Mouse (Mus musculus) thymus, postnatal 36 days (tissue): Measurements from ENCODE around the gene 2010109A12Rik.

Source experiments
- DNase-seq, 2 experiments: peaks; one replicate each; pipeline ENCODE4 v3.0.0; 2022; ENCODE audit warnings: mixed read lengths in 2 of 2

The 2010109A12Rik gene

DNA sequence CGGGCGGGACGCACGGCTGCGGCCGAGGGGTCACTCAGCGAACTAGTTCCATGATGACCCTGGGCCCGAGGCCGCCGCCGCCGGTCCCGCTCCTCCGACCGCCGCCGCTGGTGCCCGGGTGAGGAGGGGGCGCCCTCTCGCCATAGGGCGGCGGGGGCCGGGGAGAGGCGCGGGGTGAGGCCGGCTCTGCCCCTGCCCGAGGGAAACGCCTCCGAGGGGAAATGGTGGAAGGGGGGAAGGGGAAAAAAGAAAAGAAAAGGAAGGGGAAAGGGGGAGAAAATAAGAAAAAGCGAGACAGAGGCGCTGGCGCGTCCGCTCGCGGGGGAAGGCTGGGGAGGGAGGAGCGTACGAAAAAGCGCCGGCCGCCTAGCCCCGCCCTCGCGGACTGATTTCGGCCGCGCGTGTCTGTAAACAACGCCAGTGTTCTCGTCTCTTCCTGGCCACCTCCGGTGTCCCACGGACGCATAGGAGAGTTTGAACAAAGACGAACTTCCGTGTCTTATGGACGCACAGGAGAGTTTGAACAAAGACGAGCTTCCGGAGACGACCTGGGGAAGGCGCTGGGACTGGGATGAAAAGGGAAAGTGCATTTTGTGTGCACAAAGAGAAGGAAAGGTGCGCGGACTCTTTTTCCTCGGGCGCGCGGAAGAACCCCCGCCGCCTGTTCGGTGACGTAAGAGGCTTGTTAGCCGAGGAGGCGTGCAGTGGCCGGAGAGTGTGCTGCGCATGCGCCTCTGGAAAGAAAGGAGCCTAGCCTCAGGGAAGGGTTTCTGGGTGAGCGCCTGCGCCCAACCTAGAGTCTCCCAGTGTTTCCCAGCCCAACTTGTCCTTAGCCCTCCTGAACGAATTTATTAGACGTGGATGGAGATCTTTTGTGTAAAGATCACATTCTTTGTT lies at the start of gene 2010109A12Rik, which contains the start of gene Ccni:
TSS of gene 2010109A12Rik (plus strand) at position 410 of the 897 bp plus-strand sequence.
TSS of gene Ccni (minus strand) at position 387 of the 897 bp plus-strand sequence.
- DNase-seq: peak; percentile 95

DNA sequence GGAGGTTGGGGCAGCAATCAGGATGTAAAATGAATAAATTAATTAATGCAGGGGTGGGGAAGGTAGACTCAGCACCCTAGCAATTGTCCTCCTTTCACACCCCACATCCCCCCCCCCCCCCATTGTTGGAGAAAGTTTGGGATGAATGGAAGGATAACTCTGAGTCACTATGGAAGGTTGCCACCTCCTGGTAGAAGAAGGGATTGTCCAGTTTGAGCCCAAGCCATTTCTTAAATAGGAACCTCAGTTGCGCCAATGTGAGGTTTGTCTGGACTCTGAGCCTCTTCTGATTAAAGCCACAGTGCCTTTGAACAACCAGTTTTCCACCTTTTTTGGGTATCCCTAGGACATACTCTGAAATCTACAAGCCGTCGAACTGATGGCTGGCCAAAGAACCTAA lies 42.8 kb upstream of the 2010109A12Rik start:
- DNase-seq: no peak

DNA sequence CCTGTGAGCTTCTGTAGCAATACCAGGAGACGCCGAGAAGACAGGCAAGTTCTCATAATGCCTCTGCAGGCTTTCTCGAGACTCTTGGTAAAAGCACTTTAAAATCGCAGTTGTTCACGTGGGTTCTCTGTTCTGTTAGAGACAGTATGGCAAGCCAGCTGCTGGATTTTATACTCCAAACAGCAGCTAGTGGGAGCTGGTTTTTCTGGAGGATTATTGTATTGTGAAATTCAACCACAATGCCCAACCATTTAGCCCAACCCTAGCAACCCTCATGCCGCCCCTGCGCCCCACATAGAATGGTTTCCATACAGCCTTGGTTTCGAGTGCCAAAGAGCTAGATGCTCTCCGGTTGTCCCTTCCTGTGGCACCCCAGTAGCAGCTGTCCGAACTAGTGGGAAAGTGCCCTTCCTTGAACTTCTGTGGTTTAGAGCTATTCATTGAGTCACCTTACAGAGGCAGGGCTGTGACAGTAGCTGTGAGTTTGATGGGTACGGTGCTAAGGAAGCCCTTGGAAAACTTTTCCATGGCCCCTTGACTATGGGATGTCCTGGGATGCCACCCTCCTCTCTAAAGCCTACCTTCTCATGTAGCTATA lies 38.3 kb upstream of the 2010109A12Rik start:
- no peak for DNase-seq

DNA sequence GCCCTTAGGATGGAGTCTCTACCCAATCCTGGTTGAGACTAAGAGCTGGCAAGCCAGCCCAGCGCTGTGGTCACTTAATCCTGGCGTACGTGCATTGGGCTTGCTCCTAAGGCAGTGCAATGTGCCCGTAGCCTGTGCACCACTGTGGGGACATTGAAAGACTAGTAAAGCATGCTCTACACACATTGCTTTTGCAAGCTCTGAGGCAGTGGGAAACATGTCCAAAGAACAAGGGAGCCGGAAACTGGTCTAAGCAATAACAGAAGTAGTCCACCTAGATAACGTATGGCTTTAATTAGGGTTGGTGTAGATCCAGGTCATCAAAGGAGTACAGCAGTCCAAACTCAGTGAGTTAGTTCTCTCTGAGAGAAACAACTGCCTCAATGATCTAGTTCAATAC lies 37.7 kb upstream of the 2010109A12Rik start:
- no peak for DNase-seq

DNA sequence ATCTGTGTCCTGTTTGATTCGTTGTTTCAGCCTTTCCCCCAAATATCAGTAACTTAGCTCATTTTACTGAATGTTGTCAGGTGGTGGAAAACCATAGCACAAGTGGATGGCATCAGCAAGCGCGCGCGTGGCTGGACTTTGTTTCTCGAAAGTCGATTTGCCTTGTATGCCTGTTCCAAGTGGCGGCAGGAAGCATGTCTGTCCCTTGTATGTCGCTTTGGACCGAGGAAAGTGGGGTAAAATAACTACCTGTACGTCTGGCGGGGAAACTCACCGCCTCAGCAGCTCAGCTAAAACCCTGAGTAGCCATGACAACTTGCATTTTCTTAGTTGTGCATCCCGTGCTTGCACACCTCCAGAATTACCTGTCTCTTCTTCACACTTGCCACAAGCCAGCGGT lies 34.9 kb upstream of the 2010109A12Rik start:
- DNase-seq: no peak

DNA sequence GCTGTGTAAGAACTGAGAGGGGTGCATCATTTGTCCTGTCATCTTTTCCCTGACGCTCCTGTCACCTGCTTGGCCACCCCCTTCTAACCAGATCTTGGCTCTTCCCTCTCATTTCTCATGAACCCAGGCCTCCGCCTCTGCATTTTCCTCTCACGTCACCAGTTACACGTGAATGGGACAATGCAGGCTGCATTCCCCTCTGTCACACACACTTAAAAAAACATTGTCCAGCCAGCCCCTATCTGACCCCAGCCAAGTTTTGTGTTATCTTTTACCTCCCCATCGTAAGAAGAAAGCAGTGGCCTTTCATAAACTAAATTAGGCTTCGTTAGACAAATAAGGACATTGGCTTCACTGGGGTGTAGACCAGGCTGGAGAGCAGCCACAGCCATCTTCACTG lies 33.8 kb upstream of the 2010109A12Rik start:
- no peak for DNase-seq

DNA sequence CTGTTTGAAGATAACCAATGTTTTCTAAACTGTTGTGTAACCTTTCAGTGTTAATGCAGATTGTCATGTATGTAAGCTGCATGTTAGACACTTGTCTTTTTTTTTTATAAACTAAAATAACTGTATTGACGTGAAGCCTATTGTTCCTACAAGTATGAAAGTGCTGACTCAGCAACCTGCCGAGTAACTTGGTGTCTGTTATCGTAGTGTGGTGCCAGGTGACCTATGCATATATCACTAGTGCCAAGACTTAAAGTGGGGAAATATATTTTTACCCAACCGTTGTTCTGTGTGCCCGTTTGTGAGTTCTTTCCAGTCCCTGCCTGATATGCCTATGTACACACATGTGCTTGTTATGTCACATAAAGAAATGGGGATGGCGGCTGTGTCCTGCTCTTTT lies 31.6 kb upstream of the 2010109A12Rik start:
- DNase-seq: no peak

DNA sequence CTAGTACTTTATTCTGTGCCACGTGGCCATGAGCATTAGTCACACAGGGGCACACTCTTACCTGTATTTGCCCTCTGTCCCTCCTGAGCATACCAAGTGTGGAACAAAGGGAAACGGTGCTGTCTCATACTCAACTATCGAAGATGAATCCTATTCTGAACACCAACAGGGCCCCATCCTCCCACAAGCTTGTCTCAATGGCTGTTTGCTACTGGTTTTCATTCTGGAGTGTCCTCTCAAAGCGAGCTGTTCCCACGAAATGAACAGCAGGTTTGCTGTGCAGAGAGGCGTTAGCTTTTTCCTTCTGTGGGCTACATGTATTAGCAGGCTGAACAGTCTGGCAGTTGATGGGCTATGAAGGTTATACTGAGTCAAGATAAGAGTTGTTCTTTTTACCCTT lies 27.7 kb upstream of the 2010109A12Rik start:
- DNase-seq: no peak

DNA sequence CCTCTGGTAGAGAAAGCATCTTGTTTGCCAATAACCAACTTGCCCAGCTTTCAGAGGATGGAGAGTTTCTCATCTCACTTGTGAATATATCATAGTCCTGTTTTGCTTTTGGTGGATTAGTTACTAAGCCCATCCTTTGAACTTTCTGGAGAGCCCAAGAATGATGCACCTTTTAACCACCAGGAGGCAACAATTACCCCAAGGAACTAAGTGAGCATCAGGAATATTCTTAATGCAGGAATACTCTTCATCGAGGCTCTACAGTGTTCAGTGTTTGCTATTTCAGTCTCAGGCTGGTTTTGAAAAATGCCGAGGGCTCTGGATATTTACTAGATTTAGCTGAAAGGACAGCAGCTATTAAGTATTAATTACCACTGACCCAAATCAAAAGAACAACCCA lies 26.1 kb upstream of the 2010109A12Rik start:
- DNase-seq: no peak

DNA sequence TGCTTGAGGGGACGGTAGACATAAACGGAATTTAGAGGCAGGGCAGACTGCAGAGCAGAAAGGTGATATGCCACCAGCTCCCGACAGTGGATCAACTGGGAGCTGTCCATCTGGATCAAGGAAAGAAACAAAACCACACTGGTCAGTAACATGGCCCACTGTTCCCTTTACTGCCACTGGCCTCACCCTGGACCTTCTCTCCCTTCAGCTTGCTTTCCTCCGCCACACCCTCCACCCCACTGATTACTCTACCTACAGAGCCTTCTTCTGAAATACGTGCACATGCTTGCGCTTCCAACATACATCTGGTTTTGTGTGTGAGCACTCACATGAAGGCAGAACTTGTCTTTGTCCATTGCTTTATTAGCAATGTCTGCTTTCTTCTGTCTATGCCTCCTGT lies 23.0 kb upstream of the 2010109A12Rik start:
- DNase-seq: no peak

DNA sequence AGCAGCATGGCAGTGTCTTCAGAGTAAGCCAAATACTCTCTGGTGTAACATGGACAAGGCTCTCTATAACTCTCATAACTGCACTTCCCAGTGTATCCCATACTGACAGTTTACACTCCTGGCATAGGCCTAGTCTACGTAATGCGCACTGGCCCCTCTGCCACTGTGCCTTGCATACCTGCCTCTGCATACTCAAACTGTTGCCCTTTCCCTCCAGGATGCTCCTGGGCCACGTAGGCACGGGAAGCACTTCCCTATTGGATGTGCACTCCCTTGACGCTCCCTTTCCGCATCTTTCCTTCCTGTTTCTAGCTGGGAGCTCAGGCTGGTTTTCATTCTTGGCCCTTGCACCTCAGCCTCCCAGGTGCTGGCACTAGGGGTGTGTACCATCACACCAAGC lies 21.8 kb upstream of the 2010109A12Rik start:
- no peak for DNase-seq

DNA sequence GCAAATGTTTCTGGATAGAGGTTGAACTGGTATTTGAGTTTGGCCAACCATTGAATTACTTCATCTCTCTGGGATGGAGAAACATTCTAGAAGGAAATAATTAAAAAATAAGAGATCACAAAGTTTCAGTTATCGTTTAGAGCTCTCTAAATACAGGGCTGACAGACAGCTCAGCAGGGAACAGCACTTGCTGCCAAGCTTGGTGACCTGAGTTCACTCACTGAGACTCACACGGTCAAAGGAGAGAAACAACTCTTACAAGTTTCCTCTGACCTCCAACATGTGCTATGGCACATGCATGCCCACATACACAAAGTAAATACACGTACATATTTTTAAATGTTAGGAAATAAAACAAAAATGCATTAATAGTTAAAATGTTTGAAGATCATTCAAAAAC lies 16.7 kb upstream of the 2010109A12Rik start:
- no peak for DNase-seq

DNA sequence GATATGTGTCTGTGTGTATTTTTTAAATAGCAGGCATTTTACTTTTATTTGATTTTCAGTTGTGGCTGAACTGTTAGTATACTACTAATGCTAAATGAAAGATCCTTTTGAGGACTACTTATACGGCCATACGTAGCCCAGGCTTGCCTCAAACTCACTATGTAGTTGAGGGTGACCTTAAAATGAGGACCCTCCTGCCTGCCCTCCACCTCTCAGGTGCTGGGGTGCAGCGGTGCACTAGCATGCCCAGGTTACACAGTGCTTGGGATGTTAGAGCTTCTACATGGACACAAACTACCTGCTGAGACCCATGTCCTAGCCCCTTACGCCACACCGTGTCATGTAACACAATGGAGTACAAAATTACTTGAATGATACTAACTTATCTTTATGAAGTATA lies 15.9 kb upstream of the 2010109A12Rik start:
- no peak for DNase-seq

DNA sequence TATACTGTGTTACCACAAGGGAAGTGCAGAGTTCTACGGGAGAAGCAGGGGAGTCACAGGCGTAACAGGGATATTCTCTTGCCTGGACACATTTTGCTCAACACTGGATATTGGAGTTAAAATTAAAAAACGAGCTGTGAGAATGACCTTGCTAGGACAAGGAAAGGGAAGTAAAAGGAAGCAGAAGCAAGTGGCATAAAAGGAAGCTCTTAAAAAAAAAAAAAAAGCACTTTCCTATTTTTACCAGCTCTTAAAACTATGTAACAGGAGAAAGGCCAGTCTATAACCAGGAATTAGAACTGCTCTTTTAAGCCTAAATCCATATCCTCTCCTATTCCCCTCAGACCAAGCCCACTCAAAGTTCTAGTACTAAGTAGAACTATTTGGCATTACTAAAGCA lies 8.1 kb upstream of the 2010109A12Rik start:
- no peak for DNase-seq

DNA sequence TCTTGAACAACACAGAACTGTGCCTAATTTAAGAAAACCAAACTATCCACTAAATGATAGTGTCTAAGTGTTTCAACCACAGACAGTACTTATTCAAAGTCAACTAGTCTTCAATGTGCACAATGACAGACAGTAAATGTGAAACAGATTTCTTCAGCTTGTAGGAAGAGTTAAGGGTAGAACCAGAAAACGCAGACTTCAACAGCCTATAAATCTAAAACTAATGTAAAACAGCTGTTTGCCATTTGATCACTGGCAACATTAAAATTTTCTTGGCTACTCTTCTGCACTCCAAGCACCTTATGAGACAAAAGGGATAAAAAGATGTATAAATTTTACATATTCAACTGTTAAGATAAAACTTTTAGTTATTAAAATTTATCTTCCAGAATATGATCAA lies 5.1 kb upstream of the 2010109A12Rik start:
- no peak for DNase-seq

DNA sequence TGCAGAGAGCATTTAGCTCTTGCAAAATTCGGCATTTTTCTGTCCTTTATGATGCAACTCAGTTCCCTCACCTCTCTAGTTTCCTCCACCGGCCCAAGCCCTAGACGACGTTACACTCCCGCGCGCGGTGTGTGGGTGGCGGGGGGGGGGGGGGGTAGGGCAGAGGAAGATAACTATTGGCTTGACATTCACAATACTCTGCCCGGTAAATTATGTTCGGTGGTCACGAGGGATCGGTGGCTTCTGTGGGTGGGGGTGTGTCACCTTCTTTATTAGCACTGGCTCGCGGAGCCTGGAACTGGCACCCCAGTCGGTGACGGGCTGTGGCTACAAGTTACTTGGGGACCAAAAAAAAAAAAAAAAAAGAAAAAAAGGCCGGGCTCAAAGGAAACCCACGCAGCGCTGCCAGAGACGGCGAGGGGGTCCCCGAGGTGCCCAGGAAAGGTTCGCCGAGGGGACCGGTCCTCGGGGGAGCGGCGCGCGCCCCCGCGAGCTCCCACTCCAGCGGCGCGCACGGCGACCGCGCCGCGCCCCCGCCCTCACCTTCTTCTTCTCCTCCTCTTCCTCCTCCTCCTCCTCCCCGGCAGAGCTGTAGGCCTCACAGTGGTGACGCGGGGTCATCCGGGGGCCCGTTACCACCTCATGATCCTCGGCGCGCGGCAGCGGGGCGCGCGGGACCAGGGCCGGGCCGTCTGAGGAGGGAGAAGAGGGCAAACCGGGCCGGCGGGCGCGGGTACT lies 778 bp upstream of the 2010109A12Rik start:
- peak; percentile 75 to 86 for DNase-seq

DNA sequence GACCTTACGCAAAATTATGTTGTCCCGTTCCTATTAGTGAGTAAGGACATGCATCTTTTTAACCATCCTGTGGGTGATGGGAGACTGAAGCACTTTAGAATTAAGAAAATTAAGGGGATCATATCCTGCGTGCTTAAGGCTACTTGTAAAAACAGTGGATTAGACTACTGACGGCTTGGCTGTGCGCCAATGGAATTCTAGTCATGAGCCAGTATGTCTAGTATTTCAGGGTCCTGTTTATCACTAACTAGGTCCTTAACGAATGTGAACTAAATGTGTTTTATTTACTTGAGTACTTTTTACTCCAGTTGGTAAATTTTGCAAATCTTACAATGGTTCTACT lies 659 bp downstream of the 2010109A12Rik start:
- no peak for DNase-seq

DNA sequence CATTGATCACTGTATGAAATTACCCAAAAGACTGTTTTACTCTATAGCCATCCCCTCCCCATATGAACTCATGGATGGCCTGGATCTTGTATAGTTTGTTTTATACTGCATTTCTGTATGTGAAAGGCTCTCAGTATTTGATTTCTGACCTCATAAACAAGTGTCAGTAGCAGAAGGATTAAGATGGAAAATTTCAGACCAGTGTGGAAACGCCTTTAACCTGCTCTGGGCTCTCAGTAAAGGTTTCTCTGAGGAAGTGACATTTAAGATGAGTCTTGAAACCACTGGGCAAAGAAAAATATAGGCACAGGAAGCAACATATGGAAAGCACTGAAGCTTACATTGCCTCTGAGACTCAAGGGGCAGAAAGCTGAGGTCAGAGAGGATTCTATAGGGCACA lies 1.2 kb downstream of the 2010109A12Rik start:
- no peak for DNase-seq

DNA sequence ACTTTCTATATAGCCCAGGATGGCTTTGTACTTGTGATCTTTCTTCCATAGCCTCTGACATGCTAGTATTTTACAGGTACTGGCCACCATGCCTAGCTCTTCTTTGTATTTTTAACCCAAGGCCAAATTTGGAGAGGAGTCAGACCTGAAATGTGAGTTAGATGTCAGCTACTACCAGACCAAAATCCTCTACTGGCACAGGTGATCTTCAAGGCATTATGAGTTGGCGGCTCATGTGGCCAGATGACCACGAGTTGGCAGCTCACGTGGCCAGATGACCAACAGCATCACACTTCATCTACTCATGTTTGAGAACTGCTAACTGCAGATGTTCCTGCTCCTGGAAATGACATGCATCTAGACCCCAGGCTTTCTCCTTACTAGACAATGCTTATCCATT lies 12.1 kb downstream of the 2010109A12Rik start:
- no peak for DNase-seq

DNA sequence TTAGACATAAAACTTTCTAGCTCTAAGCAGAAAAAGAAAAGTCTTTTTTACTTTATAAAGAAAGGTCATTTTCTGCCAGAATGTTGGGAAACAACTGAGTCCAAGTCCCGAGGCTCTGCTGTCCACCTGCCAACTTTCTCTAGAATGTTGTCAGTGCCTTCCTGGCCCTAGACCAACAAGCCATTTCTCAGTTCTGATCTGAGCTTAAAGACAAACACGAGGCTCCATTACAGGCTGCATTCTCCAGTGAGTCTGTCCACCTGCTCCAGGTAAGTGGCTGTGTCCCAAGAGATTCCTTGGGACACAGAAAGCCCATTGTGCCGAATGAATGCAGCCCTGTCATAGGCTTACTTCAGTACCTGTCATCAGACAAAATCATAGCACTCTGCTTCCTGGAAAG lies 15.3 kb downstream of the 2010109A12Rik start:
- no peak for DNase-seq

DNA sequence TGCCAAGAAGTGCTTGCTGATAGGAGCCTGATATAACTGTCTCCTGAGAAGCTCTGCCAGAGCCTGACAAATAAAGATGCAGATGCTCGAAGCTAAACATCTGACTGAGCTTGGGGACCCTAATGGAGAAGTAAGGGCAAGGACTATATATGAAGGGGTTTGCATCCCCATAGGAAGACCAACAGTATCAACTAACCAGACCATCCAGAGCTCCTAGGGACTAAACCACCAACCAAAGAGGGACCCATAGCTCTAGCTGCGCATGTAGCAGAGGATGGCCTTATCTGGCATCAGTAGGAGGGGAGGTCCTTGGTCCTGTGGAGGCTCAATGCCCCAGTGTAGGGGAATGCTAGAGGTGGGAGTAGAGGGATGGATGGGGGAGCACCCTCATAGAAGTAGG lies 18.2 kb downstream of the 2010109A12Rik start:
- no peak for DNase-seq

DNA sequence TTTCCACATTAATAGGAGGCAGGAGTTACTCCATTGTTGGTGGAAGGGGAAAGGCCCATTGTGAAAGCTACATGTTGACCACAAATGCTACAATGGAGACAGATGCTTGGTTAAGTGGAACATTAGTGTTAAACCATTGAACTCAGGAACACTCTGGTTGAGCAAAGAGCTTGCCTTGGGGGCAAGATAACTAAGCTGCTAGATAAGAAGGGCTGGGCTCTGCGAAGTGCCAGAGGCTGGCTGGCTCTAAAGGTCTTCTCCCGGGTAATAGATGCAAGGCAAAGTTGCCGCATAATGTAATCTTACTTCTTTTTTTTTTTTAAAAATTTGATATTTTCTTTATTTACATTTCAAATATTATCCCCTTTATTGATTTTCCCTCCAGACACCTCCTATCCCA lies 20.8 kb downstream of the 2010109A12Rik start:
- DNase-seq: no peak

DNA sequence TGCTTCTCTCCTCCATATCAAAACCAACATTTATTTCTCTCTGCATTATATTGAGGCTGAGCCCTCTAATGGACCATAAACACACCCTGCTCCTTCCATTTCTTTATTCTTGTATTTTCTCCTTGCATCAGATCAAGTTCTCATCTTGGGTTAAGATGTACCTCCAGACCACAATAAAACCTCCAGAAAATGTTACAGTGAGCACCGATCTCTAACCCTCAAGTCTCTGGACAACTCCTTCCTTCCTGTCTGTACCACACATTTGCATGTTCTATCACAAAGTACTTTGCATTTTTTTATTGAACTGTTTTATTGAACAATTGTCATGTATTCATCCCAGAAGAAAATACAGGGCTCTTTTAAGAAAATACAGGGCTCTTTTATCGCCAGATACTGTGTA lies 23.2 kb downstream of the 2010109A12Rik start:
- no peak for DNase-seq

DNA sequence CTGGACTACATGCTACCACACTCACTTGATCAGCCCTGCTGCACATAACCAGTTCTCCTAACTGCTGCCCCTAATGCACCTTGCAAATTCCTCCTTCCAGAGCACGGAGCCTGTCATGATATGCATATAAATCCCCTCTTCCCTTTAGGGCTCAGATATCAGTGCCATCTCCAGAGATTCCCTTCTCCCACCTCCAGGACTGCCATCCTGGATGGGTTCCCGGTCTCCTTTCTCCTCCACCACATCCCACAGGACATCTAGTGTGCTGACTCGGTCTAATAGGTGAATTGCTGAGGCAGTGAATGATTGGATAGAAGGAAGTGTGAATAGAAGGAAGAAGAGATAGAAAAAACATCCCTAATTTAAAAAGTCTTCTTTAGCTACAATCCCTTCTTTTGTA lies 25.4 kb downstream of the 2010109A12Rik start:
- no peak for DNase-seq
